Mouse (Mus musculus): ENCODE data around the gene Clybl. TPM values are rescaled to one million over a fixed set of nuclear protein-coding genes. Genes with fewer than 3 reads are reported as not detected.

The Clybl gene
- total and polyA plus RNA-seq, 3 experiments: 16.5 to 25.7 (median 18.7) TPM

DNA sequence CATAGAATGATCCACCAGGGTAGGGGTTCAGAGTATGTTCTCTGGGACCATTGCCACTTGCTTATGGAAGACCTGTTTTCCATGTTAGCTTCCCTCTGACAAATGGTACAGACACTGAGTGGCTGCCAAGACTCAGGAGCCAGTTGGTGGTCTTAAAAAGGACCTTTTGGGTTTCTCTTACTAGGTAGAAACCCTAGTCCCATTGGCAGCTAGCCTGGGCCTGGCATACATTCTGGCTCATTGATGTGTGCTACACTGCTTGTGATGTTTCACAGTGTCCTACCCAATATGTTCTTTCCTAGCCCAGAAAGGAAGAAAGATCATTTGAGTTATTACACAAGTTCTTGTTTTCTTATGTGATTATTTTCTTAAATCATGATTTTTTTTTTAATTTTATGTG lies 69.8 kb downstream of the Clybl start:
- TF ChIP-seq MAFK (IDR thresholded peaks at IDR 0.05; ENCODE audit: insufficient replicate concordance, low read length) (no peak), POLR2A (IDR thresholded peaks at IDR 0.05; ENCODE audit: low read depth, low read length) (no peak), ZKSCAN1 (IDR thresholded peaks at IDR 0.05; ENCODE audit: borderline replicate concordance, low read depth, low read length) (no peak), PAX5 (IDR thresholded peaks at IDR 0.05; ENCODE audit: low read length) (no peak), ETS1 (conservative IDR thresholded peaks at IDR 0.05; ENCODE audit: low read depth, low read length) (no peak), TCF12 (IDR thresholded peaks at IDR 0.05; ENCODE audit: low read depth, low read length) (no peak), MAX (IDR thresholded peaks at IDR 0.05; ENCODE audit: low read length) (no peak), USF1 (IDR thresholded peaks at IDR 0.05; ENCODE audit: low read depth, low read length) (no peak), CHD2 (IDR thresholded peaks at IDR 0.05; ENCODE audit: low read length) (no peak)
- no peaks in the 10 kb centered on the region for H3K27me3 ChIP-seq (replicated peaks)
- in situ Hi-C loops (cut with MboI; ENCODE audit: low pct_ligation_motif_present, low pct_unique_long_range_greater_than_20kb, low sequenced_read_pairs) (no loop called here), dilution Hi-C loops (cut with MboI; ENCODE audit: extremely low pct_ligation_motif_present, extremely low pct_unique_long_range_greater_than_20kb, low sequenced_read_pairs) (no loop called here)
- H3K4me1 ChIP-seq (ENCODE audit: control insufficient read depth in 1 of 2, insufficient read depth in 2 of 2): peaks cover 0 to 12% of the 10 kb centered on the region in 2 experiments; a peak in 2 of 4 replicates
- DNase-seq (ENCODE audit: extremely low read depth): no peak
- H3K27ac ChIP-seq (ENCODE audit: insufficient read depth, low read depth): no peak overlapping the region
- H3K79me2 ChIP-seq (replicated peaks; ENCODE audit: control insufficient read depth, extremely low read depth, insufficient read depth, poor library complexity, severe bottlenecking): no peaks in the 10 kb centered on the region
- H3K9me3 ChIP-seq (replicated peaks; ENCODE audit: low read length): no peaks in the 10 kb centered on the region
- no peak overlapping the region for H3K9ac ChIP-seq (ENCODE audit: insufficient read depth, low read depth)
- no peaks in the 10 kb centered on the region for H3K36me3 ChIP-seq (replicated peaks in 1 of 2; ENCODE audit: control insufficient read depth in 1 of 2, insufficient read depth in 1 of 2, low read length in 1 of 2)
- no peak overlapping the region for H3K4me2 ChIP-seq (ENCODE audit: insufficient read depth, low read depth, poor library complexity, severe bottlenecking)
- no peak overlapping the region for H3K4me3 ChIP-seq (replicated peaks in 1 of 3; ENCODE audit: low read depth in 2 of 3, low read length in 2 of 3, poor library complexity in 1 of 3)

DNA sequence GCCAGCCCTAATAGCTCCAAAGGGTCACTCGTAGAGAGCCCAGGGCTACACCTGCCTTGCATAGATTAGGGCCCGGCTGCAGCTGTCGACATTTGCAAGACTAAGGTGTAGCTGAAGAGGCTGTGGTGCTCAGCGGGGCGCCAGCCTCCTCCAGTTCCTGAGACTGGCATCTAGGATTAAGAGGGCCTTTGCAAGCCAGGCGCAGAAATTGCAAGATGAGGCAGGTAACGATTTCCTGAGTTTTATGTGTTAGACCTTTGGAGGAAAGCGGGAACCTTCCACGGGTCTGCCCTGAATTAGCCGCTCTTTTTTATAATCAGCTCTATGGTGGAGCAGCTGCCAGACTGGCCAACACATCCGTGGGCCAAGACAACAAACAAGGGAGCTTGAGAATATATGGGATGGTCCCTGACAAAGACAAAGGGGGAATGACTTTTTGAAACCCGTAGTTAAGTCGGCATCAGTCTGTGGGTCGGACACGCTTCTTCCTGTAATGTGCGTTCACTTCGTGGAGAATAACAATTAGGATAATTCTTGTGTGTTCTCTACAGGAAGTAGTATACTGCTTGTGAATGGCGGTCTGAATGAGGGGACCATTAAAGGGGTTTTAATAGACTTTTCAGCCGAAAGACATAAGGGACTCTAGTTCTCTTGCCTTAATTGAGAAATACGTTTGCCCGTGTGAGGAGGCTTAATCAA lies 74.2 kb downstream of the Clybl start:
- Histone ChIP-seq H3K79me2 (replicated peaks; ENCODE audit: control insufficient read depth, extremely low read depth, insufficient read depth, poor library complexity, severe bottlenecking) (no peaks in the 10 kb centered on the region), H3K27ac (ENCODE audit: insufficient read depth, low read depth) (no peak overlapping the region), H3K9me3 (replicated peaks; ENCODE audit: low read length) (no peaks in the 10 kb centered on the region), H3K9ac (ENCODE audit: insufficient read depth, low read depth) (no peak overlapping the region), H3K4me1 (ENCODE audit: control insufficient read depth in 1 of 2, insufficient read depth in 2 of 2) (peaks cover 0 to 16% of the 10 kb centered on the region in 2 experiments; a peak in 2 of 4 replicates), H3K4me2 (ENCODE audit: insufficient read depth, low read depth, poor library complexity, severe bottlenecking) (no peak overlapping the region), H3K36me3 (replicated peaks in 1 of 2; ENCODE audit: control insufficient read depth in 1 of 2, insufficient read depth in 1 of 2, low read length in 1 of 2) (no peaks in the 10 kb centered on the region), H3K27me3 (replicated peaks) (no peaks in the 10 kb centered on the region), H3K4me3 (replicated peaks in 1 of 3; ENCODE audit: low read depth in 2 of 3, low read length in 2 of 3, poor library complexity in 1 of 3) (no peak overlapping the region)
- in situ Hi-C loops (cut with MboI; ENCODE audit: low pct_ligation_motif_present, low pct_unique_long_range_greater_than_20kb, low sequenced_read_pairs): no loop called here
- dilution Hi-C loops (cut with MboI; ENCODE audit: extremely low pct_ligation_motif_present, extremely low pct_unique_long_range_greater_than_20kb, low sequenced_read_pairs): no loop called here
- DNase-seq (ENCODE audit: extremely low read depth): no peak
- TF ChIP-seq PAX5 (IDR thresholded peaks at IDR 0.05; ENCODE audit: low read length): no peak
- no peak for TF ChIP-seq USF1 (IDR thresholded peaks at IDR 0.05; ENCODE audit: low read depth, low read length)
- TF ChIP-seq TCF12 (IDR thresholded peaks at IDR 0.05; ENCODE audit: low read depth, low read length): no peak

DNA sequence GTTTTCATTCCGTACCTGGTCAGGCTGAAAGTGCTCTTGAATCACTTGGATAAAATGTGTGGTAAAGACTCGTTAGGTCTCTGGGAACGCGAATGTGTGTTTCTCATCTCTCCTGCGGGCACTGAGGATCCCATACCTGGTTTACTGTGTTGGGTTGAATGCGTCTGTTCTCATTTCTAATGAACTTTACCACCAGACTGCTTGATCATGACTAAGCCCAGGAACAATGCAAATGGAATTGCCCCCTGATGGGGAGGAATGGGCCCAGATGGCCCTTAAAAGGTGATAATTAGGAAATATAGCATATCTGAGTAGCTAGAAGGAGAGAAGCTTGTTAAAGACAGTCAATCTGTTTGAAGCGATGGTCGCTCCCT lies 74.7 kb downstream of the Clybl start:
- dilution Hi-C loops (cut with MboI; ENCODE audit: extremely low pct_ligation_motif_present, extremely low pct_unique_long_range_greater_than_20kb, low sequenced_read_pairs) (no loop called here), in situ Hi-C loops (cut with MboI; ENCODE audit: low pct_ligation_motif_present, low pct_unique_long_range_greater_than_20kb, low sequenced_read_pairs) (no loop called here)
- Histone ChIP-seq H3K27ac (ENCODE audit: insufficient read depth, low read depth) (no peak overlapping the region), H3K4me1 (ENCODE audit: control insufficient read depth in 1 of 2, insufficient read depth in 2 of 2) (peaks cover 0 to 16% of the 10 kb centered on the region in 2 experiments; a peak in 2 of 4 replicates), H3K4me2 (ENCODE audit: insufficient read depth, low read depth, poor library complexity, severe bottlenecking) (no peak overlapping the region), H3K79me2 (replicated peaks; ENCODE audit: control insufficient read depth, extremely low read depth, insufficient read depth, poor library complexity, severe bottlenecking) (no peaks in the 10 kb centered on the region), H3K4me3 (replicated peaks in 1 of 3; ENCODE audit: low read depth in 2 of 3, low read length in 2 of 3, poor library complexity in 1 of 3) (no peak overlapping the region), H3K9ac (ENCODE audit: insufficient read depth, low read depth) (no peak overlapping the region), H3K9me3 (replicated peaks; ENCODE audit: low read length) (no peaks in the 10 kb centered on the region), H3K36me3 (replicated peaks in 1 of 2; ENCODE audit: control insufficient read depth in 1 of 2, insufficient read depth in 1 of 2, low read length in 1 of 2) (no peaks in the 10 kb centered on the region), H3K27me3 (replicated peaks) (no peaks in the 10 kb centered on the region)
- no peak for DNase-seq (ENCODE audit: extremely low read depth)
- TF ChIP-seq EP300 (IDR thresholded peaks at IDR 0.05; ENCODE audit: low read length) (no peak), RAD21 (IDR thresholded peaks at IDR 0.05; ENCODE audit: low read depth, low read length) (no peak), MAX (IDR thresholded peaks at IDR 0.05; ENCODE audit: low read length) (no peak), POLR2AphosphoS2 (IDR thresholded peaks at IDR 0.05; ENCODE audit: low read depth, low read length) (no peak), CTCF (conservative IDR thresholded peaks at IDR 0.05 in 1 of 2, IDR thresholded peaks at IDR 0.05 in 1 of 2; ENCODE audit: low read depth in 2 of 2, low read length in 2 of 2) (no peak), BHLHE40 (IDR thresholded peaks at IDR 0.05; ENCODE audit: low read depth, low read length) (no peak), POLR2A (IDR thresholded peaks at IDR 0.05; ENCODE audit: low read depth, low read length) (no peak), SMC3 (IDR thresholded peaks at IDR 0.05; ENCODE audit: low read depth, low read length) (no peak), NELFE (IDR thresholded peaks at IDR 0.05; ENCODE audit: low read depth, low read length) (no peak)

Measured in CH12.LX (cell line).